Mouse (Mus musculus) WW6 (cell line): ENCODE data around the gene Rab11b.

Experiments
- DNase-seq: peaks from one replicate; pipeline ENCODE4 v3.0.0-alpha.2; 2013; ENCODE audit warnings: low read depth, low spot score

Gene Rab11b

DNA sequence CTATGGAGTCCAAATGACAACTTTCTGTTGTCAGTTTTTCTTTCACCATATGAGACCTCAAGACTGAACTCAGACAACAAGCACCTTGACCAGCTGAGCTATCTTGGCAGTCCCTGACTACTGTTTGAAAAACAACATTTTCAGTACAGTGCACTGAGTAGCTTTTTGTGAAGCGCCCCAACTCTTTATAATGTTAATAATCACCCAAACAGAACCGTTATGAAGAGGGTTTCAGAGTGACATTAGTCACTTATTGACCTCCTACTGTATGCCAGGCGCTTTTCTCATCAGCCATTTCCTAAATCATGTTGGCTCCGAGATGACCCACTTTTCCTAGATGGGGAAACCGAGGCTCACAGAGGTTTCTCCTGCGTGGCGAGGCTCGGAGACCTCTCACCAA, 42.3 kb downstream of the Rab11b start:
- DNase-seq = no peak

DNA sequence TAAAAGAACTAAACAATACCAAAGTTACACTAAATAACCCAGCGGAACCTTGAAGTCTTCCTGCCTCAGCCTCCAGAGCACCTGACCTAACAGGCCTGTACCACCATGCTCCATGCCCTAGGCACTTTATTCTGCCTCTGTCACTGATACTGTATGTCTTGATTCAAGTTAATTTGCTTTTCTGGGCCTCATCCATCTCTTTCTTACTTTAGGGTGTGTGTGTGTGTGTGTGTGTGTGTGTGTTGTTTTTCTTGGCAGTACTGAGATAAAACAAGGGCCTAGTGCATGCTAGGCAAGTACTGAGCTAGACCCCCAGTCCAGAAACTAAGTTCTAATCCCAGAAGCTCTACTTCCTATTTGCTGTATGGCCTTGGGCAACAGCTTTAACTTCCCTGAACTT, 43.1 kb downstream of the Rab11b start:
- DNase-seq = no peak

DNA sequence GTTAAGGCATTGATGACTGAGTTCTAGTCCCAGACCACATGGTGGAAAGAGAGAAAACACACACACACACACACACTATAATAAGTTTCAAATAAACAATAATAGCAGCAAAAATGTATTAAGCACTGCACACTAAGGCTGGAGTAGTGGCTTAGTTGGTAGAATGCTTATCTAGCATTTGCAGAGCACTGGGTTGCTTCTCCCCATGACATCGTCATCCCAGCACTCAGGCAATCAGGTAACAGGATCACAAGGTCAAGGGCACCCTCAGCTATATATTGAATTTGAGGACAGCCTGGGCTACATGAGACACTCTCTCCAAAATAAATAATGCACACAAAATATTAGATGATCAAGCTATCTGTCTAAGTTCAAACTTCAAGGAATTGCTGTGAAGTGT, 45.6 kb downstream of the Rab11b start:
- DNase-seq = no peak

DNA sequence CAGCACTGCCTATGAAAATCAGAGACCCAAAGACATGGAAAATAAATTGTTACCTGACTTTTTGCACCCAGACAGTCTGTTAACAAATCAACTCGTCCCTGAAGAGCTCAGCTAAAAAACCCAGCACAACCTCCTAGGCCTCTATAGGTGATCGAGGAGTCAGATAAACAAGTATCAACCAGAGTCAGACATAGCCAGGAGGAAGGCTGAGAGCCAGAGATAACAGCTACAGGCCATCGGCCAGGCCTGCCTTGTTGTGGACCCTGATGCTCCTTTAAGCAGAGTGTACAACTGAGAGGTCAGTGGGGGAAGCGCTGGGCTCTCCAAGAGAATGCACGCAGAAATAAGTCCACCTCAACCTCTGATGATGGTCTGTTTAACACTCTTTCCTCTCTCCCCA, 47.1 kb downstream of the Rab11b start:
- no peak for DNase-seq

DNA sequence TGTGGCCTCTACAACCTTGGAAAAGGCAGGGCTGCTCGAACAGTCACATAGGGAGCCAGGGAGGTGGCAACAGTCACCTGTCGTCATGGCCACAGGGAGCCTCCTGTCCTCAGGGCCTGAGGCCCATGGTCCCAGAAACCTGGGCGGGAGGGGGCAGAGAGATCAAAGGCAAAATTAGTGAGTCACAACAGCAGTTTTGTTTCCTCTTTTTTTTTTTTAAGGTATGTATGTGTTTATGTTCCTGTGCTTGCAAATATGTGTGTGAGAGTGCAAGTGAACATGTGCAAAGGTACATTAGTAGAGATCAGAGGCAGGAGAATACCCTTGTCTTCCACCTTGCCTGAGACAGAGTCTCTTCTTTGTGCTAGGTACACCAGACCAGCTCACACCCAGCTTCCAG, 50.5 kb downstream of the Rab11b start:
- DNase-seq = no peak

DNA sequence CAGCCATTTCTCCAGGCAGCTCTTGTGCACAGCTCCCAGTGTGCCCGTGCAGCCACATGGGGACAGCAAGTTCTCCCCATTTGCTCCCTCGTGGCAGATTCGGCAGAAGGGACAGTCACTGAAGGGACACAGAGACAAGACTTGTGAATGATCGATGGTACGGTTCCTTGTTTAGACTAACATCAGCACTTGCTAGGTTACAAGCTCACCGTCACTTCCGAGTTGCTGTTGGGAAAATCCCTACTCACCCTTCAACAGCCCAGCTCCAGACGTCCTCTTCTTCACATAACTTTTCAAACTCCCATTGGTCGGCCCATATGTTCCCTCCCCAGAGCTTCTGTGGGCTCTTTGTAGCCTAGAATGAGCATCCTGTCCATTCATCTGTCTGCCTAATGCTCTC, 57.2 kb downstream of the Rab11b start:
- DNase-seq = no peak

DNA sequence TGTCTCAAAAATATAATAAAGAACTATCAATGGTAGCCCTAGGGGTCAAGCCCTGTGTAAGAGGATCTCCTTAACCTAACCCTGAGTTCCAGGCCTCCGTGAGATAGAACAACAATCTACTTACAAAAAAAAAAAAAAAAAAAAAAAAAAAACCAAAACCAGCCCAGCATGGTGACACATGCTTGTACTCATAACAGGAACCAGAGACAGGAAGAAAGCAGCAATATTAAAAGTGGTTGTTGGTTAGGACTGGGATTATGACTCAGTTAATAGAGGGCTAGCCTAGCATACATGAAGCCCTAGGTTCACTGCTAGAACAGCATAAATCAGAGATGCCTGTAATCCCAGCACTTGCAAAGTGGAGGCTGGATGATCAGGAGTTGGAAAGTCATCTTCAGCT, 58.2 kb downstream of the Rab11b start:
- no peak for DNase-seq

DNA sequence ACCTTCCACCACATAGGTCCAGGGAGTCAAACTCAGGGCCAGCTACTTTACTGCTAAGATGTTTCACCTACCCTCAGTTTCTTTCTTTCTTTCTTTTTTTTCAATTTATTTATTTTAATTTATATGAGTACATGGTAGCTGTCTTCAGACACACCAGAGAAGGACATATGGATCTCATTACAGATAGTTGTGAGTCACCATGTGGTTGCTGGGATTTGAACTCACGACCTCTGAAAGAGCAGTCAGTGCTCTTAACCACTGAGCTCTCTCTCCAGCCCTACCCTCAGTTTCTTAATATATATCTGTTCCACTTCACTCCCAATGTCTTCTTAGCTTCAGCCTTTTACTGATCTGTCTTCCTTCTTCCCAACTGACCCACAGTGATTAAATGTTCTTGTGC, 64.9 kb downstream of the Rab11b start:
- DNase-seq = no peak
